Mouse (Mus musculus): ENCODE data around the gene Defb30. TPM values are rescaled to one million over a fixed set of nuclear protein-coding genes. Genes with fewer than 3 reads are reported as not detected.

Defb30 gene
- polyA plus RNA-seq, 1 experiment: not detected

DNA sequence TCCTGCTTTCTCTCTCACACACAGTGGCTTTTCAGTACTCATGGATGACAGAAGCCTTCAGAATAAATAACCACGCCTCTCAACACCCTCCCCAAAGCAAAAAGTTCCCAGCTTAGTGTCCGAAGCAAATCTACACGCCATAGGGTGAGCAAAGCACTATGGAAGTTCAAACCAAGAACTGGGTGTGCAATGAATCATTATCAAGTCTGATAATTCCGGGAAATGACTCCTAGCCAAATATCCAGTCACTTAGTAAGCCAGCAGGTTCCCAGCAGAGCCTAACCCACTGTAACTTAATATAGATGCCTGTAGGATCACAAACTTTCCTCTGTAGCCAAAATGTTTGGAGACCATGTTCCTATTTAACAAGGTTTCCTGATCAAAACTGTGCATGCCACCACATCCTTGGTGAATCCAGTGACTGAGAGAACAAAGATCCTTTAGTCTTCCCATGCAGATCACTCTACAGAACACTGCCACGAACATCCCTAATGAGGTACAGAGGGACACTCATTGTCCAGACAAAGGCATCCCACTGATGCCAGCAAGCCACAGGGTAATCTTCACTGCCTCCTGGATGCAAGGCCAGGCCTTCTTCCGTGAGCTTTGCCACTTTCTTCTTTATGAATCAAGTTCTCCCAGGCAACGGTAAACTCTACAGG lies 57.8 kb downstream of the Defb30 start:
- Histone ChIP-seq H3K27ac (replicated peaks; ENCODE audit: low read depth, low read length) (no peak overlapping the region), H3K4me1 (ENCODE audit: control insufficient read depth, insufficient read depth, insufficient read length, low read length) (no peaks in the 10 kb centered on the region), H3K4me3 (ENCODE audit: insufficient read depth, low read depth, low read length) (no peak overlapping the region)

DNA sequence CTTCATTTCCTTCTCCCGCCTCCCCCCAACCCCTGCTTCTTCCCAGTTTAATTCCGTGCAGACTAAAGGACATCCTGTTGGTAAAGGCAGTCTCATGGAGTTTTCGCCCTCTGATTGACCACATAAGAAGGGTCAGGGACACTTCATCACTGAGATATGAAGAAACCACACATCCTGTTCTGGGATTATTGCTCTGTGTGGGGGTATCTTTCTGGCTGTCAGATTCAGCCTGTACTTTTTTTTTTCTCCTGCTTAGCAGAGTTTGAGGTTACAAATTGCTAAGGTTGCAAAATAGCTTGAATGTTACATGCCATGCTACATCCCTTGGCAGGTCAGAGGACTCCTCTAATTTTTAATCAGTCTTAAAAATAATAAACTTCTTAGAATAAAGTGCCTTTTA lies 58.5 kb downstream of the Defb30 start:
- H3K4me1 ChIP-seq (ENCODE audit: control insufficient read depth, insufficient read depth, insufficient read length, low read length): no peaks in the 10 kb centered on the region
- no peak overlapping the region for H3K4me3 ChIP-seq (ENCODE audit: insufficient read depth, low read depth, low read length)
- H3K27ac ChIP-seq (replicated peaks; ENCODE audit: low read depth, low read length): no peak overlapping the region

- Histone ChIP-seq H3K4me3 (ENCODE audit: insufficient read depth, low read depth, low read length) (no peak within 1 kb of the TSS), H3K27ac (replicated peaks; ENCODE audit: low read depth, low read length) (no peak within 1 kb of the TSS), H3K4me1 (ENCODE audit: control insufficient read depth, insufficient read depth, insufficient read length, low read length) (no peaks in the 10 kb centered on the region)
These were observed 65.3 kb downstream of the Defb30 start, which contains the start of gene Defb48 for GRCm38 (mm10) chr14:62984410-62984809. Gene Defb48, minus strand, starts transcription at chr14:62984510.

Other genes starting within 250 kb of the Defb30 start
- gene Wdfy2, start 212.3 kb downstream of the Defb30 start, polyA plus RNA-seq (2012; ENCODE audit: insufficient read depth, insufficient read length, missing spikeins): 8.7 and 9.6 TPM in 2 replicates
- not detected in 2 replicates for gene Defb48, start 65.5 kb downstream of the Defb30 start, polyA plus RNA-seq (2012; ENCODE audit: insufficient read depth, insufficient read length, missing spikeins)
- gene Defb47, start 51.9 kb downstream of the Defb30 start, polyA plus RNA-seq (2012; ENCODE audit: insufficient read depth, insufficient read length, missing spikeins): not detected in 2 replicates
- gene Defb43, start 38.2 kb downstream of the Defb30 start, polyA plus RNA-seq (2012; ENCODE audit: insufficient read depth, insufficient read length, missing spikeins): not detected in 2 replicates
- gene Defb42, start 3.0 kb downstream of the Defb30 start, polyA plus RNA-seq (2012; ENCODE audit: insufficient read depth, insufficient read length, missing spikeins): 6.4 and 13.1 TPM in 2 replicates

All from brown adipose tissue, adult 24 weeks (tissue).